Mouse (Mus musculus): ENCODE data around the gene Eno4.

- TF ChIP-seq CTCF (conservative IDR thresholded peaks at IDR 0.05; ENCODE audit: low read length) (peak; percentile 12; the same call in 1 of the 2 replicates), POU5F1 (IDR thresholded peaks at IDR 0.05; ENCODE audit: borderline replicate concordance, low read length) (no peak)
Measured at GRCm38 (mm10) chr19:58910941-58911368, 32.3 kb upstream of the Eno4 start.
